Mouse (Mus musculus): ENCODE results near the gene Gm2696. TPM values are rescaled to one million over a fixed set of nuclear protein-coding genes. Genes with fewer than 3 reads are reported as not detected.

The Gm2696 gene
- total RNA-seq, 2 experiments from 2014 or later: not detected

DNA sequence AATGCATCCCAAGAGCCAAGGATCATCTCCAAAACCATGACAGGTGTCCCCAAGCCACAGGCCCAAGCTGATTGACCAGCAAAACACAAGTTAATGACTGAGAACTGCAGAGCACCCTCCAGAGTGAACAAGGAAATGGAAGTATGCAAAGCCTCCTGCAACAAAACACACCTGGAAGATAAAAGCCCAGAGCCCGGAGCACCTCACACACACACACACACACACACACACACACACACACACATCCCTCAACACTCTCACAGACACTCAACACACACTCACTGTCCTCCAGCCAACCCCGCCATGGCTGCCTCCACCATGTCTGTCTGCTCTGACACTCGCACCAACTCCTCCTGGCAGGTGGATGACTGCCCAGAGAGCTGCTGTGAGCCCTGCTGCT lies 32.0 kb downstream of the Gm2696 start, which contains the start of gene Gm36176:
Gm36176 (plus strand) TSS at position 301 of the 400 bp plus-strand sequence.
- no peak for ATAC-seq (ENCODE audit: poor library complexity, severe bottlenecking)

DNA sequence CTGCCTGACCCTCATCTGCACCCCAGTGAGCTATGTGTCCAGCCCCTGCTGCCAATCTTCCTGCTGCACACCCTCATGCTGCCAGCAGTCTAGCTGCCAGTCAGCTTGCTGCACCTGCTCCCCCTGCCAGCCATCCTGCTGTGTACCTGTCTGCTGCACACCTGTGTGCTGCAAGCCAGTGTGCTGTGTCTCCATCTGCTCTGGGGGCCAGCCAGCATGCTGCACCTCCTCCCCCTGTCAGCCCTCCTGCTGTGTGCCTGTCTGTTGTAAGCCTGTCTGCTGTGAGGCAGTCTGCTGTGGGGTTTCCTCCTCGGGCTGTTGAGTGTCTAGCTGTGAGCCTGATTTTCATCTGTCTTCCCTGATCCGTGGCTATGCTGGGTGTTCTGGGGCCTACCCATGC lies 32.5 kb downstream of the Gm2696 start:
- ATAC-seq (ENCODE audit: poor library complexity, severe bottlenecking): no peak

DNA sequence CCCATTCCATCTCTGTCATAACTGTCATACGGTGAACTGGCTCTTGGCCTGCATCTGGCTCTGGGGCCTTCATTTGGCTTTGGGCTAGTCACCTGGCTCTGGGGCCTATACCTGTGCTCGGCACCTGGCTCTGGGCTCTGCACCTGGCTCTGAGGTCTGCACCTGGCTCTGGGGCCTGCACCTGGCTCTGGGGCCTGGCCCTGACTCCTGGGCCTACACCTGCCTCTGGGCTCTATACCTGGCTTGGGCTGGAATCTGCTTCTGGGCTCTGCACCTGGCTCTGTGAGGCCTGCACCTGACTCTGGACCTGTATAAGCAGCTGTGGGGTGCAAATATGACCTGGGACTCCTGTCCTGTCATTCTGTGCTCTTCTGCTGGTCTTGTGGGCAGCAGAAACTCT lies 33.1 kb downstream of the Gm2696 start:
- ATAC-seq (ENCODE audit: poor library complexity, severe bottlenecking): no peak

DNA sequence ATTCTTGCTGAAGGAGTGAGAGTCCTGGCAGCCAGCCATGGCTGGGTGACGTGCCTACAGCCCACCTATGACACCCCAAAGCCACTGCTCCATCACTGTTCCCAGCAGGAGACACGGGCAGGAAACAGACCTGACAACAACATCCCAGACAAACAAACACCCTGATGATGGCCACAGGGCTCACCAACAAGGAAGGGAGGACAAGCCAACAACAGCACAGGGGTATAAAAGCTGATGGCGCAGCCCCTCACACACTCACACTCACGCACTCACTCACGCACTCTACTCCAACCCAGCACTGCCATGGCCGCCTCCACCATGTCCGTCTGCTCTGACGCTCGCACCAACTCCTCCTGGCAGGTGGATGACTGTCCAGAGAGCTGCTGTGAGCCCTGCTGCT lies 38.1 kb downstream of the Gm2696 start, which contains the start of gene Gm10318:
Gm10318 (plus strand) TSS at position 301 of the 400 bp plus-strand sequence.
- no peak for ATAC-seq (ENCODE audit: poor library complexity, severe bottlenecking)

DNA sequence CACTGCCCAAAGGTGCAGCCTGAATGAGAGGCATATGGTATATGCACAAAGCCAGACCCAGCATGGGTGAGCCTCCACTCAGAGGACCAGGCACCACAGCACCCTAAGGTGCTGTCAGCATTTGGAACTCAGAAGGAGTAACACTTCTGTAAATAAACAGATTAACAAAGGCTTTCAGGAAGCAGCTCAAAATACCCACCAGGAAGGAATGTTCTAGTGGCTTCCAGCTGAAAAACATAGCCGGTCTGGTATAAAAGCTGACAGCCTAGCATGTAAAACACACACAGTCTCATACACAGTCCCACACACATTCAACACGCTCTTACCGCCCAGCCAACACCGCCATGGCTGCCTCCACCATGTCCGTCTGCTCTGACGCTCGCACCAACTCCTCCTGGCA lies 47.2 kb downstream of the Gm2696 start, which contains the start of gene Gm3285:
Gm3285 (plus strand) TSS at position 301 of the 400 bp plus-strand sequence.
- no peak for ATAC-seq (ENCODE audit: poor library complexity, severe bottlenecking)

DNA sequence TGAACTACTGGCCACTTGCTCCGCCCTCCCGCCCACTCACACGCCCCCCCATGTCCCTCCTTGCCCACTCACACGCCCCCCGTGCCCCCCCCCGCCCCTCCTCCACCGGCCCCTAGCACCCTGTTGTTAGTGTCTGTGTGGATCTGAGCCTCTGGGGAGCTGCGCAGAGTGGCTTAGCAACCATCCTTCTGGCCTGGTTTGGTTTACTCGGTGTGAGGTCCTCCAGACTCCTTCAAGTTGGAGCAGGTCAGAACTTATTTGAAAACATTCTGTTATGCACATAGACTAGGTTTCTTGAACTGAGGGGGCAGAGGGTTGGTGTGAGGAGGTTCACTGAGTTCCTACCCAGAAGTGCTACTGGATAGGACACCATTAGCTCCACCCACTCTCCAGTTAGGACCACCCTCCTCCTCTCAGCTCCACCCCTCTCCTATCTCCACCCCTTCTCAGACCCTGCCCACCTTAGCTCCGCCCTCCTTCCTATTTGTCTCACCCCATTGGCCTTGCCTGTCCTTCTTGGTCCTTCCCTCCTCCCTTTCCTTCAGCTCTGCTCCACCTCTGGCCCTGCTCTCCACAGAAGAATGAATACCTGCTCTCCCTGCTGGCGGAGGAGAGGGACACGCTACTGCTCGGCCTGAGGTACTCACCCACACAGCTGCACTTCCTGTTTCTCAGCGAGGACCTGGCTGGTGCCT lies 49.7 kb downstream of the Gm2696 start:
- peak; percentile 82 for ATAC-seq (ENCODE audit: poor library complexity, severe bottlenecking)

DNA sequence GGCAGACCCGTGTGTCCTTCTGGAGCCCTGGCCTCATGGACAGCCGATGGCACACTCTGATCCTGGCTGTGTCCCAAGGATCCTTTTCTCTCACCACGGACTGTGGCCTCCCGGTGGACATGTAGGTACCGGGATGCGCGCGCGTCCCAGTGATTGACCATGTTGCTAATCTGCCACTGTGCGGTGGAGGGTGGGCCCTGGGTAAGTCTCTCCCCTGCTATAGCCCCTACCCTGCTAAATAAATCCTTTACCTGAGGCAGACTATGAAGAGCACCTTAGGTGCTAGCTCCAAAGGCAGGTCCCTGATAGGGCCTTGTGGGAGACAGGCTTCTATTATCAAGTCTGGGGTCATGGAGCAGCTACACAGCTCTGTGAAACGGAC lies 50.3 kb downstream of the Gm2696 start:
- ATAC-seq (ENCODE audit: poor library complexity, severe bottlenecking): 0 out of 2 replicates have a peak, but pooled peaks have one; percentile 5

DNA sequence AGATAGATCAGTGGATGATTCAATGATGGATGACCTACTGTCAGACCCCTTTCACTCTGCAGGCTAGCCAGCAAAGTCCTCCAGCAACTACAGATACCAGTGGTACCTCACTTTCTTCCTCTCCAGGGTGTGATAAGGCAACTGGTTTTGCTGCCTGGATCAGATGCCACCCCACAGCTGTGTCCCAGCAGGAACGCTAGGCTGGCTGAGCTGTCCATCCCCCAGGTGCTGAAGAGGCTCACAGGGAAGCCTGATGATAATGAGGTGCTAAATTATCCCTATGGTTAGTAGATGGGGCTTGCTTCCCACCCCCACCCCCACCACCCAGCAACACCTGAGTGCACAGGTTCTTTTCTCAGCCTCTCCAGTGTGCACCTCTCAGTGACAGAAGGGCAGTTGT lies 53.1 kb downstream of the Gm2696 start:
- no peak for ATAC-seq (ENCODE audit: poor library complexity, severe bottlenecking)

DNA sequence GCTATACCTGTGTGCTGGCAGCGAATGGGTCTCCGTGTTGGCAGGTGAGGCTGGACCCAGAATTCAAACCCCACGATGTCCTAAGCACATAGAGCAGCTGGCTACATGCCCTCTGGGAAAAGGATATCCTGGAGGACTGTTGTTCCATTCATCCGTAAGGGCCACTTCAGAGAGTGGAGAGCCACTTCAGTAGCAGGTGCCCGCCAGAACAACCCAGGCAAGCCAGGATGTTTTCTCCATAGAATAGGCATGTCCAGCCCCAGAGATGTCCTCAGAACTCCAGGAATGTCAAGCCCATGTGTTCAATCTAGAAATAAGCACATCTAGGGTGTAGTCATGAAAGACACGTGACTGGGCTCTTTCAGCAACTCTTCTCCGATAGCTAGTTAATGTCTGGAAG lies 55.2 kb downstream of the Gm2696 start:
- no peak for ATAC-seq (ENCODE audit: poor library complexity, severe bottlenecking)

DNA sequence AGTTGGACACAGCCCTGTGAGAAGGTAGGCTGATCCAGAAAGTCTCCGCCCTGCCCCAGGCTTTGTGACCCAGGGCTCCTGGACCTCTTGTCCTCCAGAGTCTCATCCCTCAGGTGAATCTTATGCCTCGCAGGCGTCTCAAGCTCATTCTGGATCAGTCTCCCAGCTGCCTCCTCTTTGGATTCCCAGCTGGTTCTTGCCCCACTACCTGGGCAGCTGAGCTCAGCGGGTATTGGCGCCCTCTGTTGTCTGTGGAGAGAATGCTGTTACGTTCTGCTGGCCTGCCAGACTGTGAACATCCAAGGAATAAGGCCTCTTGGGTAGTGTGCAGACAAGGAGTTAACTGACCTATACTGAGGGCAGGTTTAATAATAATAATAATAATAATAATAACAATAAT lies 64.5 kb downstream of the Gm2696 start:
- ATAC-seq (ENCODE audit: poor library complexity, severe bottlenecking): no peak

DNA sequence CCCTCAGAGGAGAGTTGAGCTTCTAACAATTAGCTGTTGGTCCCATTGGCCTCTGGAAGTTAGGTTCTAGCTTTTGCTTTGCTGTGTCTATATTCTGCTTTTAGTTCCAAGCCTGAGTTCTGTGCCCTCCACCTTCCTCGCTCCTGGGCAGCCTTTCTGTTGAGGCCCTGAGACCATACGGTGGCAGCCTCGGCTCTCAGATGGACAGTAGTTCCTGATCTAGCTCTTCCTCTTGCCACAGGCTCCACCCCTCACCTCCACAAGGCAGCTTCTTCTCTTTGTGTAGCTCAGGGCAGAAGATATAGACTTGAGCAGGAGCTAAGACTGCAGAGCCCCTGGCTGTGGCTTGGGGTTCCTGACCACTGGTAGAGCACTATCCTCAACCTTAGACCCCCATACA lies 65.8 kb downstream of the Gm2696 start:
- ATAC-seq (ENCODE audit: poor library complexity, severe bottlenecking): peak; percentile 62

DNA sequence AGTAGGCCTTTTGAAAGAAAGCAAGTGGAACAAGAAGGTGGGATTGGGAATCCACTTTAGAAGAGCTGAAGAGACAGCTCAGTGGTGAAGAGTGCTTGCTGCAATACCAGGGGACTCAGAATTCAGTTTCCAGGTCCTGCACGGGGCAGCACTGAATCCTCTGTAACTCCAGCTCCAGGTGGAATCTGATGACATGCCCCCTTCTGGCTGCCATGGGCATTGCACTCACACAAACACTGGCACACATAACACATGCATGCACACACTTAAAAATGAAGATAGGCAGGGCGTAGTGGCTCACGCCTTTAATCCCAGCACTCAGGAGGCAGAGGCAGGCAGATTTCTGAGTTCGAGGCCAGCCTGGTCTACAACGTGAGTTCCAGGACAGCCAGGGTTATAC lies 68.1 kb downstream of the Gm2696 start:
- ATAC-seq (ENCODE audit: poor library complexity, severe bottlenecking): no peak

Other genes starting within 250 kb of the Gm2696 start
Only the 30 nearest of the 33 such genes appear.
- gene Sumo3, start 208.6 kb upstream of the Gm2696 start, total RNA-seq (2015): 22.1 and 22.7 TPM in 2 replicates
- 118 and 137 TPM in 2 replicates for gene Sumo3, start 208.6 kb upstream of the Gm2696 start, total RNA-seq (2017)
- gene Gm49325, start 208.5 kb upstream of the Gm2696 start, total RNA-seq (2015): not detected in 2 replicates
- gene Gm49325, start 208.5 kb upstream of the Gm2696 start, total RNA-seq (2017): not detected in 2 replicates
- 15.3 and 18.1 TPM in 2 replicates for gene Ube2g2, start 192.4 kb upstream of the Gm2696 start, total RNA-seq (2015)
- gene Ube2g2, start 192.4 kb upstream of the Gm2696 start, total RNA-seq (2017): 27.4 and 40.0 TPM in 2 replicates
- gene Tspear, start 128.1 kb upstream of the Gm2696 start, total RNA-seq (2015): not detected in 2 replicates
- gene Tspear, start 128.1 kb upstream of the Gm2696 start, total RNA-seq (2017): not detected in 2 replicates
- not detected in 2 replicates for gene Gm19402, start 123.9 kb upstream of the Gm2696 start, total RNA-seq (2015)
- not detected in 2 replicates for gene Gm19402, start 123.9 kb upstream of the Gm2696 start, total RNA-seq (2017)
- gene Gm9508, start 117.4 kb upstream of the Gm2696 start, total RNA-seq (2015): not detected in 2 replicates
- not detected in 2 replicates for gene Gm9508, start 117.4 kb upstream of the Gm2696 start, total RNA-seq (2017)
- not detected in 2 replicates for gene Gm10272, start 108.1 kb upstream of the Gm2696 start, total RNA-seq (2015)
- gene Gm10272, start 108.1 kb upstream of the Gm2696 start, total RNA-seq (2017): not detected in 2 replicates
- not detected in 2 replicates for gene Gm10024, start 103.2 kb upstream of the Gm2696 start, total RNA-seq (2015)
- not detected in 2 replicates for gene Gm10024, start 103.2 kb upstream of the Gm2696 start, total RNA-seq (2017)
- not detected in 2 replicates for gene Gm10142, start 98.9 kb upstream of the Gm2696 start, total RNA-seq (2015)
- gene Gm10142, start 98.9 kb upstream of the Gm2696 start, total RNA-seq (2017): not detected in 2 replicates
- gene Krtap12-1, start 94.1 kb upstream of the Gm2696 start, total RNA-seq (2015): not detected in 2 replicates
- gene Krtap12-1, start 94.1 kb upstream of the Gm2696 start, total RNA-seq (2017): not detected in 2 replicates
- not detected in 2 replicates for gene Gm10100, start 88.2 kb upstream of the Gm2696 start, total RNA-seq (2015)
- not detected in 2 replicates for gene Gm10100, start 88.2 kb upstream of the Gm2696 start, total RNA-seq (2017)
- gene Gm18596, start 72.0 kb upstream of the Gm2696 start, total RNA-seq (2015): not detected in 2 replicates
- gene Gm18596, start 72.0 kb upstream of the Gm2696 start, total RNA-seq (2017): not detected in 2 replicates
- not detected in 2 replicates for gene Gm9736, start 63.3 kb upstream of the Gm2696 start, total RNA-seq (2015)
- gene Gm9736, start 63.3 kb upstream of the Gm2696 start, total RNA-seq (2017): not detected in 2 replicates
- not detected in 2 replicates for gene Gm3233, start 55.0 kb upstream of the Gm2696 start, total RNA-seq (2015)
- not detected in 2 replicates for gene Gm3233, start 55.0 kb upstream of the Gm2696 start, total RNA-seq (2017)
- not detected in 2 replicates for gene Gm3238, start 43.4 kb upstream of the Gm2696 start, total RNA-seq (2015)
- not detected in 2 replicates for gene Gm3238, start 43.4 kb upstream of the Gm2696 start, total RNA-seq (2017)
- gene Gm7138, start 37.7 kb upstream of the Gm2696 start, total RNA-seq (2015): not detected in 2 replicates
- not detected in 2 replicates for gene Gm7138, start 37.7 kb upstream of the Gm2696 start, total RNA-seq (2017)
- not detected in 2 replicates for gene Gm3250, start 32.1 kb upstream of the Gm2696 start, total RNA-seq (2015)
- gene Gm3250, start 32.1 kb upstream of the Gm2696 start, total RNA-seq (2017): not detected in 2 replicates
- not detected in 2 replicates for gene Gm7137, start 26.5 kb upstream of the Gm2696 start, total RNA-seq (2015)
- not detected in 2 replicates for gene Gm7137, start 26.5 kb upstream of the Gm2696 start, total RNA-seq (2017)
- not detected in 2 replicates for gene Gm9639, start 19.6 kb upstream of the Gm2696 start, total RNA-seq (2015)
- not detected in 2 replicates for gene Gm9639, start 19.6 kb upstream of the Gm2696 start, total RNA-seq (2017)
- gene Gm19668, start 15.5 kb upstream of the Gm2696 start, total RNA-seq (2015): not detected in 2 replicates
- not detected in 2 replicates for gene Gm19668, start 15.5 kb upstream of the Gm2696 start, total RNA-seq (2017)
- gene Gm9507, start 2.8 kb upstream of the Gm2696 start, total RNA-seq (2015): not detected in 2 replicates
- not detected in 2 replicates for gene Gm9507, start 2.8 kb upstream of the Gm2696 start, total RNA-seq (2017)
- not detected in 2 replicates for gene Krtap10-4, start 12.4 kb downstream of the Gm2696 start, total RNA-seq (2015)
- gene Krtap10-4, start 12.4 kb downstream of the Gm2696 start, total RNA-seq (2017): not detected in 2 replicates
- not detected in 2 replicates for gene Krtap10-10, start 21.3 kb downstream of the Gm2696 start, total RNA-seq (2015)
- not detected in 2 replicates for gene Krtap10-10, start 21.3 kb downstream of the Gm2696 start, total RNA-seq (2017)
- not detected in 2 replicates for gene Gm36176, start 32.1 kb downstream of the Gm2696 start, total RNA-seq (2015)
- gene Gm36176, start 32.1 kb downstream of the Gm2696 start, total RNA-seq (2017): not detected in 2 replicates
- gene Gm10318, start 38.2 kb downstream of the Gm2696 start, total RNA-seq (2015): not detected in 2 replicates
- not detected in 2 replicates for gene Gm10318, start 38.2 kb downstream of the Gm2696 start, total RNA-seq (2017)
- not detected in 2 replicates for gene Gm3285, start 47.3 kb downstream of the Gm2696 start, total RNA-seq (2015)
- gene Gm3285, start 47.3 kb downstream of the Gm2696 start, total RNA-seq (2017): not detected in 2 replicates
- gene Lrrc3, start 87.9 kb downstream of the Gm2696 start, total RNA-seq (2015): 0.07 TPM in 1 of 2 replicates, not detected in the other
- not detected in 2 replicates for gene Lrrc3, start 87.9 kb downstream of the Gm2696 start, total RNA-seq (2017)
- 15.2 and 20.7 TPM in 2 replicates for gene Trpm2, start 155.9 kb downstream of the Gm2696 start, total RNA-seq (2015)
- gene Trpm2, start 155.9 kb downstream of the Gm2696 start, total RNA-seq (2017): 33.5 and 35.8 TPM in 2 replicates
- gene 1810043G02Rik, start 163.8 kb downstream of the Gm2696 start, total RNA-seq (2015): 9.1 and 12.3 TPM in 2 replicates
- gene 1810043G02Rik, start 163.8 kb downstream of the Gm2696 start, total RNA-seq (2017): 12.2 and 15.8 TPM in 2 replicates
- gene Pfkl, start 195.4 kb downstream of the Gm2696 start, total RNA-seq (2015): 6.9 and 7.0 TPM in 2 replicates
- 13.6 and 16.9 TPM in 2 replicates for gene Pfkl, start 195.4 kb downstream of the Gm2696 start, total RNA-seq (2017)

All from megakaryocyte, adult 5-6 weeks (primary cell).